Mouse (Mus musculus) kidney, adult 2 months (tissue): ENCODE results near the gene Erbb4. TPM values are rescaled to one million over a fixed set of nuclear protein-coding genes. Genes with fewer than 3 reads are reported as not detected.

ENCODE experiments used
- DNase-seq: peaks from one replicate; pipeline ENCODE4 v3.0.0; 2021
- H3K27ac ChIP-seq: fragments of 200-500 bp; 2 replicates; pipeline ENCODE4 v1.5.1; 2012; ENCODE audit warnings: low read depth, low read length, control low read depth, inconsistent platforms; ENCODE audit not compliant: insufficient read depth
- H3K27me3 ChIP-seq: fragments of 200-500 bp; replicated peaks from 2 replicates; pipeline ENCODE4 v1.6.1; 2012; ENCODE audit warnings: mild to moderate bottlenecking, moderate library complexity, low read length, inconsistent platforms; ENCODE audit not compliant: control insufficient read depth, insufficient read depth
- H3K36me3 ChIP-seq: fragments of 200-500 bp; 2 replicates; pipeline ENCODE4 v1.6.1; 2012; ENCODE audit warnings: mild to moderate bottlenecking, moderate library complexity, low read length, inconsistent platforms; ENCODE audit not compliant: control insufficient read depth, insufficient read depth
- H3K4me1 ChIP-seq: fragments of 200-500 bp; 2 replicates; pipeline ENCODE4 v1.6.1; 2011; ENCODE audit warnings: low read length; ENCODE audit not compliant: control insufficient read depth, insufficient read depth
- H3K4me3 ChIP-seq: fragments of 200-500 bp; 2 replicates; pipeline ENCODE4 v1.5.1; 2011; ENCODE audit warnings: mild to moderate bottlenecking, low read depth, low read length, control low read depth; ENCODE audit not compliant: insufficient read depth
- CTCF ChIP-seq: fragments of 200-500 bp; conservative IDR thresholded peaks from 2 replicates; pipeline ENCODE4 v1.5.1; 2011; ENCODE audit warnings: low read depth, mild to moderate bottlenecking, control low read depth, low read length, moderate library complexity, mixed read lengths; ENCODE audit not compliant: insufficient read depth, insufficient read length
- POLR2A ChIP-seq: fragments of 200-500 bp; IDR thresholded peaks from one replicate; pipeline ENCODE4 v1.6.1; 2011; ENCODE audit warnings: low read depth, low read length, control low read depth
- whole genome bisulfite sequencing: fragments of 180-500 bp; shearing (Covaris S2); methylation state at CpG from one replicate; pipeline ENCODE4 v1.1.7; 2018; 5-methylcytosine and 5-hydroxymethylcytosine counted together
- polyA plus RNA-seq: library from polyadenylated mRNA; depleted of rRNA; stranded (reverse); fragments of >200 nt; gene quantifications from 2 replicates; pipeline ENCODE4 v1.2.3, GENCODE M21; 2012

Gene Erbb4
- polyA plus RNA-seq, 1 experiment: 1.8 TPM

GRCm38 (mm10) chr1:68860341-68860740 lies 247.5 kb downstream of the Erbb4 start:
- TF ChIP-seq POLR2A (no peak), CTCF (no peak)
- no peak for DNase-seq
- WGBS: 86% methylated on average over 2 of the region's 2 CpGs
- Histone ChIP-seq H3K4me3 (no peak overlapping the region), H3K36me3 (no peaks in the 10 kb centered on the region), H3K27me3 (no peaks in the 10 kb centered on the region), H3K27ac (no peak overlapping the region), H3K4me1 (no peaks in the 10 kb centered on the region)

GRCm38 (mm10) chr1:68859480-68859879 lies 248.4 kb downstream of the Erbb4 start:
- Histone ChIP-seq H3K36me3 (no peaks in the 10 kb centered on the region), H3K4me1 (no peaks in the 10 kb centered on the region), H3K27ac (no peak overlapping the region), H3K4me3 (no peak overlapping the region), H3K27me3 (no peaks in the 10 kb centered on the region)
- DNase-seq: peak; percentile 19
- 65% methylated on average over 4 of the region's 4 CpGs for WGBS
- no peak for TF ChIP-seq CTCF
- TF ChIP-seq POLR2A: no peak

GRCm38 (mm10) chr1:68839352-68839751 lies 268.5 kb downstream of the Erbb4 start:
- no peaks in the 10 kb centered on the region for H3K4me1 ChIP-seq
- no peaks in the 10 kb centered on the region for H3K27me3 ChIP-seq
- WGBS: 70% methylated on average over 4 of the region's 4 CpGs
- H3K27ac ChIP-seq: no peak overlapping the region
- no peak overlapping the region for H3K4me3 ChIP-seq
- no peaks in the 10 kb centered on the region for H3K36me3 ChIP-seq
- no peak for DNase-seq
- TF ChIP-seq CTCF (no peak), POLR2A (no peak)

GRCm38 (mm10) chr1:68834686-68835085 lies 273.2 kb downstream of the Erbb4 start:
- Histone ChIP-seq H3K36me3 (no peaks in the 10 kb centered on the region), H3K27ac (no peak overlapping the region), H3K4me1 (no peaks in the 10 kb centered on the region), H3K4me3 (no peak overlapping the region), H3K27me3 (no peaks in the 10 kb centered on the region)
- WGBS: 63% methylated on average over 3 of the region's 3 CpGs
- TF ChIP-seq POLR2A (no peak), CTCF (no peak)
- DNase-seq: no peak

- no peaks in the 10 kb centered on the region for H3K27me3 ChIP-seq
- H3K4me1 ChIP-seq: no peaks in the 10 kb centered on the region
- TF ChIP-seq POLR2A (no peak), CTCF (no peak)
- no peak overlapping the region for H3K4me3 ChIP-seq
- H3K36me3 ChIP-seq: no peaks in the 10 kb centered on the region
- no peak overlapping the region for H3K27ac ChIP-seq
- no peak for DNase-seq
Measured at GRCm38 (mm10) chr1:68832101-68832500, 275.8 kb downstream of the Erbb4 start.

- 85% methylated on average over 1 of the region's 1 CpGs for WGBS
- no peak for DNase-seq
- Histone ChIP-seq H3K36me3 (no peaks in the 10 kb centered on the region), H3K4me3 (no peak overlapping the region), H3K27me3 (no peaks in the 10 kb centered on the region), H3K27ac (no peak overlapping the region), H3K4me1 (no peaks in the 10 kb centered on the region)
- TF ChIP-seq CTCF (no peak), POLR2A (no peak)
Measured at GRCm38 (mm10) chr1:68831575-68831974, 276.3 kb downstream of the Erbb4 start.

- H3K27ac ChIP-seq: no peak overlapping the region
- WGBS: 80% methylated on average over 2 of the region's 2 CpGs
- H3K4me3 ChIP-seq: no peak overlapping the region
- no peaks in the 10 kb centered on the region for H3K27me3 ChIP-seq
- no peaks in the 10 kb centered on the region for H3K36me3 ChIP-seq
- no peaks in the 10 kb centered on the region for H3K4me1 ChIP-seq
- DNase-seq: no peak
- no peak for TF ChIP-seq CTCF
- TF ChIP-seq POLR2A: no peak
Measured at GRCm38 (mm10) chr1:68830501-68831239, 277.2 kb downstream of the Erbb4 start.
